21 mouse cellular contexts compared by ENCODE assay signal in genomic region chr10:57745452-57745851, GRCm38 (mm10). TPM values are rescaled to one million over a fixed set of nuclear protein-coding genes. Genes with fewer than 3 reads are reported as not detected.
A peak's percentile ranks its signal among the peaks of the same experiment; 100 is the strongest.
DNase-seq lines count a peak whose midpoint lies in the region; ATAC-seq and TF ChIP-seq lines count a peak whose summit lies in the region.
"Had no signal": no experiment of that assay in that cellular context is flagged by ENCODE, and none has a peak within 500 bp of the region (broad histone marks: within the 10 kb centered on the region; RNA-seq: fewer than 3 reads in every experiment).

No protein-coding gene starts in this region.

- no peak for TF ChIP-seq EP300 in lung, postnatal 0 days (IDR thresholded peaks at IDR 0.05)

- no peak for TF ChIP-seq CTCF in lung, postnatal 0 days (IDR thresholded peaks at IDR 0.05)
- TF ChIP-seq CTCF in intestine, postnatal 0 days (IDR thresholded peaks at IDR 0.05; ENCODE audit: low read depth) = no peak

- no peaks in the 10 kb centered on the region for H3K36me3 ChIP-seq in lung, postnatal 0 days (ENCODE audit: insufficient read depth, low read length)
- no peaks in the 10 kb centered on the region for H3K36me3 ChIP-seq in intestine, postnatal 0 days (ENCODE audit: control insufficient read depth, insufficient read depth)
- H3K36me3 ChIP-seq in forebrain, embryonic 15.5 days = no peaks in the 10 kb centered on the region
- H3K36me3 ChIP-seq: hindbrain, embryonic 15.5 days; midbrain, embryonic 15.5 days; neural tube, embryonic 15.5 days had no signal

- no peaks in the 10 kb centered on the region for H3K9me3 ChIP-seq in lung, postnatal 0 days (ENCODE audit: low read length)
- no peaks in the 10 kb centered on the region for H3K9me3 ChIP-seq in intestine, postnatal 0 days (ENCODE audit: control insufficient read depth)
- H3K9me3 ChIP-seq in forebrain, embryonic 15.5 days = no peaks in the 10 kb centered on the region
- H3K9me3 ChIP-seq: hindbrain, embryonic 15.5 days; midbrain, embryonic 15.5 days; neural tube, embryonic 15.5 days had no signal

- peak; percentile 9 for DNase-seq in lung, postnatal 0 days (ENCODE audit: low spot score)
- DNase-seq in lung, adult 18-20 months = no peak
- no peak for DNase-seq in right cerebral cortex, postnatal 4 days
- DNase-seq in thymus, adult 18-20 months = no peak
- DNase-seq: adrenal gland, postnatal 36 days; cerebellum, adult 9-11 months; kidney, adult 8-10 months; kidney, postnatal 10 days; lung, postnatal 14 days; right cerebral cortex, postnatal 14 days had no signal

- H3K27me3 ChIP-seq in lung, postnatal 0 days (replicated peaks; ENCODE audit: insufficient read depth, low read length) = no peaks in the 10 kb centered on the region
- H3K27me3 ChIP-seq in intestine, postnatal 0 days (replicated peaks; ENCODE audit: control insufficient read depth, insufficient read depth, low read length) = no peaks in the 10 kb centered on the region
- H3K27me3 ChIP-seq in forebrain, embryonic 15.5 days = no peaks in the 10 kb centered on the region
- H3K27me3 ChIP-seq: hindbrain, embryonic 15.5 days; midbrain, embryonic 15.5 days; neural tube, embryonic 15.5 days had no signal

- ATAC-seq in lung, postnatal 0 days = no peak
- ATAC-seq in common myeloid progenitor, adult 5-6 weeks (replicated peaks; ENCODE audit: low read depth, poor library complexity, severe bottlenecking) = 0 out of 2 replicates have a peak, but pooled peaks have one; percentile 10
- ATAC-seq in intestine, postnatal 0 days = peak; percentile 76
- peak; percentile 65; the same call in 1 of the 2 replicates for ATAC-seq in neutrophil, adult 5-6 weeks (ENCODE audit: extremely low read depth, insufficient number of reproducible peaks, low FRiP score, poor library complexity, severe bottlenecking)
- no peak for ATAC-seq in forebrain, embryonic 15.5 days (replicated peaks)
- ATAC-seq: midbrain, embryonic 15.5 days had no signal

- no peak overlapping the region for H3K9ac ChIP-seq in lung, postnatal 0 days (replicated peaks; ENCODE audit: low read depth)
- H3K9ac ChIP-seq in intestine, postnatal 0 days (ENCODE audit: low read depth, low read length) = no peak overlapping the region
- no peak overlapping the region for H3K9ac ChIP-seq in forebrain, embryonic 15.5 days (replicated peaks)
- H3K9ac ChIP-seq: hindbrain, embryonic 15.5 days; midbrain, embryonic 15.5 days; neural tube, embryonic 15.5 days had no signal

- H3K4me1 ChIP-seq in lung, postnatal 0 days (ENCODE audit: insufficient read depth, low read depth, low read length) = no peaks in the 10 kb centered on the region
- H3K4me1 ChIP-seq in intestine, postnatal 0 days (replicated peaks; ENCODE audit: control insufficient read depth, insufficient read depth, low read length) = no peaks in the 10 kb centered on the region; the same call in 1 of the 2 replicates
- peaks cover 9% of the 10 kb centered on the region; the same call in 1 of the 2 replicates for H3K4me1 ChIP-seq in forebrain, embryonic 15.5 days
- H3K4me1 ChIP-seq: hindbrain, embryonic 15.5 days; midbrain, embryonic 15.5 days; neural tube, embryonic 15.5 days had no signal

- no peak overlapping the region for H3K4me3 ChIP-seq in lung, postnatal 0 days (ENCODE audit: low read depth, low read length)
- no peak overlapping the region for H3K4me3 ChIP-seq in intestine, postnatal 0 days (ENCODE audit: low read depth, low read length)
- no peak overlapping the region for H3K4me3 ChIP-seq in forebrain, embryonic 15.5 days
- H3K4me3 ChIP-seq: hindbrain, embryonic 15.5 days; midbrain, embryonic 15.5 days; neural tube, embryonic 15.5 days had no signal

- H3K4me2 ChIP-seq in lung, postnatal 0 days (replicated peaks; ENCODE audit: low read depth, low read length) = no peak overlapping the region
- H3K4me2 ChIP-seq in intestine, postnatal 0 days (replicated peaks; ENCODE audit: low read depth) = no peak overlapping the region
- no peak overlapping the region for H3K4me2 ChIP-seq in forebrain, embryonic 15.5 days (replicated peaks)
- H3K4me2 ChIP-seq: heart, embryonic 11.5 days; hindbrain, embryonic 15.5 days; midbrain, embryonic 15.5 days; neural tube, embryonic 15.5 days had no signal

- no peak overlapping the region for H3K27ac ChIP-seq in lung, postnatal 0 days (ENCODE audit: low read length)
- no peak overlapping the region for H3K27ac ChIP-seq in intestine, postnatal 0 days (ENCODE audit: low read depth, low read length)
- no peak overlapping the region for H3K27ac ChIP-seq in forebrain, embryonic 15.5 days (replicated peaks)
- H3K27ac ChIP-seq: midbrain, embryonic 15.5 days; stomach, postnatal 0 days had no signal

RNA-seq across cellular contexts. Expression of gene Fabp7, which starts 39.2 kb away (rescaled TPM):
- polyA plus RNA-seq in lung, postnatal 0 days (2015; fragmentation: Nextera tagmentation; extraction: Ambion mirVana) = 8.6 and 12.9 TPM in 2 replicates
- not detected in 2 replicates for total RNA-seq in common myeloid progenitor, adult 5-6 weeks (2017)
- 27.7 and 29.6 TPM in 2 replicates for polyA plus RNA-seq in intestine, postnatal 0 days (2015; fragmentation: Nextera tagmentation; extraction: Ambion mirVana)
- not detected in 2 replicates for total RNA-seq in neutrophil, adult 5-6 weeks (2017)
- polyA plus RNA-seq in forebrain, embryonic 15.5 days (2015; fragmentation: Nextera tagmentation; extraction: Ambion mirVana) = 1,454 and 1,621 TPM in 2 replicates
- total RNA-seq: gastrocnemius, adult 18-20 months; hematopoietic stem cell, adult 5-6 weeks had no signal

RNA-seq across cellular contexts. Expression of gene Smpdl3a, which starts 48.7 kb away (rescaled TPM):
- 92.6 and 95.3 TPM in 2 replicates for polyA plus RNA-seq in lung, postnatal 0 days (2015; fragmentation: Nextera tagmentation; extraction: Ambion mirVana)
- total RNA-seq in common myeloid progenitor, adult 5-6 weeks (2017) = 17.9 and 23.8 TPM in 2 replicates
- polyA plus RNA-seq in intestine, postnatal 0 days (2015; fragmentation: Nextera tagmentation; extraction: Ambion mirVana) = 209 and 216 TPM in 2 replicates
- 57.8 and 62.9 TPM in 2 replicates for total RNA-seq in neutrophil, adult 5-6 weeks (2017)
- 13.1 and 15.9 TPM in 2 replicates for polyA plus RNA-seq in forebrain, embryonic 15.5 days (2015; fragmentation: Nextera tagmentation; extraction: Ambion mirVana)

Comparison
In these comparisons a context has a peak if more than half of its experiments do, and no peak if none do; other contexts are left out.
1. ATAC-seq: peak in common myeloid progenitor, adult 5-6 weeks (single experiment), intestine, postnatal 0 days (single experiment) and neutrophil, adult 5-6 weeks (single experiment); none in lung, postnatal 0 days (single experiment) and forebrain, embryonic 15.5 days (single experiment).
2. RNA of gene Fabp7, which starts 39.2 kb away (polyA plus RNA-seq): 1,454 to 1,621 TPM in forebrain, embryonic 15.5 days; 27.7 to 29.6 TPM in intestine, postnatal 0 days and 8.6 to 12.9 TPM in lung, postnatal 0 days; every median in the first group is over 10 times any median in the second.